Mouse (Mus musculus) embryonic facial prominence, embryonic 13.5 days (tissue): Measurements from ENCODE around the gene Gpr161. TPM values are rescaled to one million over a fixed set of nuclear protein-coding genes. Genes with fewer than 3 reads are reported as not detected.

Experiments
- ATAC-seq: fragments of 200-750 bp; cut with Nextera tagmentation; 2 replicates; pipeline ENCODE4 v1.8.0; 2017; ENCODE audit warnings: low read depth; ENCODE audit not compliant: insufficient number of reproducible peaks, insufficient read depth, low FRiP score, low TSS enrichment
- H3K27ac ChIP-seq: fragments of 300-500 bp; sonication (generic); 2 replicates; pipeline ENCODE4 v1.5.1; 2015; ENCODE audit warnings: moderate library complexity, mild to moderate bottlenecking, inconsistent platforms
- H3K27me3 ChIP-seq: fragments of 300-500 bp; sonication (generic); 2 replicates; pipeline ENCODE4 v1.6.1; 2015; ENCODE audit warnings: mild to moderate bottlenecking, inconsistent platforms
- H3K36me3 ChIP-seq: fragments of 300-500 bp; sonication (generic); 2 replicates; pipeline ENCODE4 v1.6.1; 2015; ENCODE audit warnings: mild to moderate bottlenecking, inconsistent platforms
- H3K4me1 ChIP-seq: fragments of 300-500 bp; sonication (generic); 2 replicates; pipeline ENCODE4 v1.6.1; 2015; ENCODE audit warnings: inconsistent platforms
- H3K4me2 ChIP-seq: fragments of 300-500 bp; sonication (generic); 2 replicates; pipeline ENCODE4 v1.6.1; 2015; ENCODE audit warnings: moderate library complexity, mild to moderate bottlenecking, inconsistent platforms
- H3K4me3 ChIP-seq: fragments of 300-500 bp; sonication (generic); 2 replicates; pipeline ENCODE4 v1.5.1; 2015; ENCODE audit warnings: mild to moderate bottlenecking, inconsistent platforms
- H3K9ac ChIP-seq: fragments of 300-500 bp; sonication (generic); 2 replicates; pipeline ENCODE4 v1.6.1; 2015; ENCODE audit warnings: mild to moderate bottlenecking, inconsistent platforms
- H3K9me3 ChIP-seq: fragments of 300-500 bp; sonication (generic); 2 replicates; pipeline ENCODE4 v1.6.1; 2016; ENCODE audit warnings: inconsistent platforms
- WGBS: fragments of 180-500 bp; shearing (Covaris S2); methylation state at CpG from one replicate; pipeline ENCODE4 v1.1.7; 2015; ENCODE audit warnings: mixed read lengths; 5-methylcytosine and 5-hydroxymethylcytosine counted together
- polyA plus RNA-seq: library from polyadenylated mRNA; unstranded; fragments of >200 nt; fragmentation: Nextera tagmentation; extraction: Ambion mirVana; gene quantifications from 2 replicates; pipeline ENCODE4 v1.2.1, GENCODE M21; 2015

The Gpr161 gene
- polyA plus RNA-seq, 1 experiment from 2014 or later: 2.1 TPM

DNA sequence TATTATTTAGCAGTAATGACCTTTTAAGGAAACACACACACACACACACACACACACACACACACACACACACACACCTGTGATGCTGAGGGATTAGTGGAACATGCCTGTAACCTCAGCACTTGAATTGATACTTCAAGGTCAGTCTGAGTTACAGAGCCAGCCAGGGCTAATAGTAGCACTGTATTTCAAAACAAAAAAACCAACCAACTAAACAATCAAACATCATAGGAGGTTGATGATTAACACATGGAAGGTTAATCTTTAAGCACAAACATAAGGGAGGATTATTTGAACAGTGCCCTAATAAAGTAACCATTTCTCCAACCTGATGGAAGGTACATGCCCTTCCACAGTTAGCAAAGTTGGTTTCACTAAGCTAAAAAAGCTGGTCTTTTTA lies 53.0 kb downstream of the Gpr161 start:
- no peak overlapping the region for H3K4me2 ChIP-seq
- H3K27me3 ChIP-seq: no peaks in the 10 kb centered on the region
- no peak overlapping the region for H3K9ac ChIP-seq
- H3K4me3 ChIP-seq: no peak overlapping the region
- H3K36me3 ChIP-seq: peaks cover 19% of the 10 kb centered on the region
- H3K9me3 ChIP-seq: no peaks in the 10 kb centered on the region
- ATAC-seq: no peak
- H3K27ac ChIP-seq: no peak overlapping the region
- no peaks in the 10 kb centered on the region; the same call in 1 of the 2 replicates for H3K4me1 ChIP-seq

GRCm38 (mm10) chr1:165356347-165356746 lies 60.8 kb downstream of the Gpr161 start:
- Histone ChIP-seq H3K4me1 (no peaks in the 10 kb centered on the region), H3K36me3 (0 out of 2 replicates have a peak, but pooled peaks cover 4% of the 10 kb centered on the region), H3K9me3 (no peaks in the 10 kb centered on the region), H3K4me2 (no peak overlapping the region), H3K9ac (no peak overlapping the region), H3K27ac (no peak overlapping the region), H3K4me3 (no peak overlapping the region), H3K27me3 (no peaks in the 10 kb centered on the region)
- 52% methylated on average over 2 of the region's 2 CpGs for WGBS
- ATAC-seq: no peak

GRCm38 (mm10) chr1:165363271-165363670 lies 67.7 kb downstream of the Gpr161 start:
- Histone ChIP-seq H3K4me3 (no peak overlapping the region), H3K9ac (no peak overlapping the region), H3K27me3 (no peaks in the 10 kb centered on the region), H3K4me1 (no peaks in the 10 kb centered on the region), H3K27ac (no peak overlapping the region), H3K4me2 (no peak overlapping the region), H3K36me3 (no peaks in the 10 kb centered on the region), H3K9me3 (no peaks in the 10 kb centered on the region)
- no peak for ATAC-seq
- WGBS: 87% methylated on average over 2 of the region's 2 CpGs

DNA sequence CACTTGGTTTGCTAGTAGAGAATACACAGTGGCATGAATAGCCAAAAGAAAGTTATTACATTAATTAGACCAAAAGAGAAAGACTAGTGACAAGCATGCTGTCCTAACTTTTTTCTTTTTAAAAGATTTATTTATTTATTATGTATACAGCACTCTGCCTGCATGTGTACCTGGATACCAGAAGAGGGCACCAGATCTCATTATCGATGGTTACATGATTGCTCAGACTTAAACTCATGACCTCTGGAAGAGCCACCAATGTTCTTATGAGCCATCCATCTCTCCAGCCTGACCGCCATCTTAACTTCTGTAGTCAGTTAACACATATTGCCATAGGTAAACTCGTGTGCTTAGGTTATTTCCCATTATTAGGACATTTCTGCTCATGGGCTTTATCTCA lies 69.5 kb downstream of the Gpr161 start:
- Histone ChIP-seq H3K36me3 (no peaks in the 10 kb centered on the region), H3K9ac (no peak overlapping the region), H3K4me2 (no peak overlapping the region), H3K9me3 (no peaks in the 10 kb centered on the region), H3K4me3 (no peak overlapping the region), H3K4me1 (no peaks in the 10 kb centered on the region), H3K27ac (no peak overlapping the region), H3K27me3 (no peaks in the 10 kb centered on the region)
- ATAC-seq: no peak
- WGBS: 91% methylated on average over 3 of the region's 3 CpGs

DNA sequence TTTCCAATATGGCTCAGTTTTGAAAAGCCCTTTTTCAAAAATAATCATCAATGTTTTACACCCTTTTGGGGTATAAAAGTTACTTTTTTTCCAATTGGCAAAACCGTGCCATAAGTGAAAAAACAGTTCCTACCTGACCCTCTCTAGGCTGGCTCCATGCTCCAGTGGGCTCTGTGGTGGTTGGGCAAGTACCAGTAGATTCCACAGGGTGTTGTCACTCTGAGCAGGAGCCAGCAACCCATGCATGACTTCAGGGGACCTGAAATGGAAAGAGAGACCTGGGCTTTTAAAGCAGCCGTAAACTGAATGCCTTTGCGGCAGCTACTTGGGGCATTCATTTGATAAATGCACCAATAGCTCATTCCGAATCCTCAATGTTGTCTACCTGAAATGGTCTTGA lies 75.4 kb downstream of the Gpr161 start:
- H3K9me3 ChIP-seq: no peaks in the 10 kb centered on the region
- H3K27me3 ChIP-seq: no peaks in the 10 kb centered on the region
- no peak overlapping the region for H3K4me3 ChIP-seq
- no peak overlapping the region for H3K9ac ChIP-seq
- H3K4me1 ChIP-seq: no peaks in the 10 kb centered on the region
- no peak for ATAC-seq
- H3K27ac ChIP-seq: no peak overlapping the region
- no peak overlapping the region for H3K4me2 ChIP-seq
- WGBS: 95% methylated on average over 4 of the region's 4 CpGs
- no peaks in the 10 kb centered on the region for H3K36me3 ChIP-seq

GRCm38 (mm10) chr1:165373839-165374238 lies 78.2 kb downstream of the Gpr161 start:
- Histone ChIP-seq H3K27me3 (no peaks in the 10 kb centered on the region), H3K9me3 (no peaks in the 10 kb centered on the region), H3K36me3 (no peaks in the 10 kb centered on the region), H3K4me2 (no peak overlapping the region), H3K9ac (no peak overlapping the region), H3K27ac (no peak overlapping the region), H3K4me1 (no peaks in the 10 kb centered on the region), H3K4me3 (no peak overlapping the region)
- ATAC-seq: no peak
- WGBS: 58% methylated on average over 9 of the region's 9 CpGs

Other genes with a start within 250 kb of the Gpr161 start
- not detected in 2 replicates for gene Tbx19, start 135.0 kb upstream of the Gpr161 start, polyA plus RNA-seq
- gene Sft2d2, start 101.4 kb upstream of the Gpr161 start, polyA plus RNA-seq: 11.3 and 15.9 TPM in 2 replicates
- 112 TPM in 2 replicates for gene Tiprl, start 58.8 kb upstream of the Gpr161 start, polyA plus RNA-seq
- gene Dcaf6, start 164.7 kb downstream of the Gpr161 start, polyA plus RNA-seq: 13.5 and 13.8 TPM in 2 replicates
- gene Mpc2, start 164.8 kb downstream of the Gpr161 start, polyA plus RNA-seq: 139 and 143 TPM in 2 replicates
- gene Adcy10, start 189.4 kb downstream of the Gpr161 start, polyA plus RNA-seq: 0.18 TPM in 1 of 2 replicates, not detected in the other